Mouse (Mus musculus): ENCODE results near the gene Cmtr1.
"Not testable (repeated sequence)": the region's sequence is repeated elsewhere in the genome, so short reads cannot be mapped to it uniquely, and the experiment has no call there.

The Cmtr1 gene

GRCm38 (mm10) chr17:29704781-29705180 lies 44.4 kb downstream of the Cmtr1 start:
- peak; percentile 30 for DNase-seq (ENCODE audit: low spot score)

GRCm38 (mm10) chr17:29705881-29706280 lies 45.5 kb downstream of the Cmtr1 start:
- DNase-seq (ENCODE audit: low spot score): no peak

- DNase-seq (ENCODE audit: low spot score): no peak
Measured at GRCm38 (mm10) chr17:29706981-29707545, 46.7 kb downstream of the Cmtr1 start.

DNA sequence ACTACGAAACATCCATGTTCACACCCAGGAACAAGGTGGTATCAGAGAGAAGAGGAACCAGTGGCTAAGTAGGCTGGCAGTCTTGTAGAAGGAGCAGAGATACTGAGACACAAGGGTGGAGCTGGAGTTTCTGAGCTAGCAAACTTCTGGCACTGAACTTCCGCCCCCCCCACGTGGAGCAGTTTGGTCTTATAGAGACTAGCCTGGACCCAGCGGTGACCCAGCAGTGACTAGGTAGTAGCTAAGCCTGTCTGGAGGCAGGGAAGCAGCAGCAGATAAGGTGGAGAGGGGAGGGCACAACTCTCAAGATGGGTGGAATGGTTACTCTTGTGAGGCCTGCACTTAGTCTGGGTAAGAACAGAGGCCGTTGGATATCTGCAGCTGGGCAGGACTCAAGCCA lies 48.4 kb downstream of the Cmtr1 start:
- DNase-seq (ENCODE audit: low spot score): no peak

GRCm38 (mm10) chr17:29710562-29711044 lies 50.2 kb downstream of the Cmtr1 start:
- no peak for DNase-seq (ENCODE audit: low spot score)

GRCm38 (mm10) chr17:29711076-29711744 lies 50.8 kb downstream of the Cmtr1 start:
- no peak for DNase-seq (ENCODE audit: low spot score)

- no peak for DNase-seq (ENCODE audit: low spot score)
Measured at GRCm38 (mm10) chr17:29711745-29712431, 51.5 kb downstream of the Cmtr1 start.

GRCm38 (mm10) chr17:29712565-29712964 lies 52.2 kb downstream of the Cmtr1 start:
- no peak for DNase-seq (ENCODE audit: low spot score)

- not testable (repeated sequence) for DNase-seq (ENCODE audit: low spot score)
Measured at GRCm38 (mm10) chr17:29713734-29714133, 53.3 kb downstream of the Cmtr1 start.

DNA sequence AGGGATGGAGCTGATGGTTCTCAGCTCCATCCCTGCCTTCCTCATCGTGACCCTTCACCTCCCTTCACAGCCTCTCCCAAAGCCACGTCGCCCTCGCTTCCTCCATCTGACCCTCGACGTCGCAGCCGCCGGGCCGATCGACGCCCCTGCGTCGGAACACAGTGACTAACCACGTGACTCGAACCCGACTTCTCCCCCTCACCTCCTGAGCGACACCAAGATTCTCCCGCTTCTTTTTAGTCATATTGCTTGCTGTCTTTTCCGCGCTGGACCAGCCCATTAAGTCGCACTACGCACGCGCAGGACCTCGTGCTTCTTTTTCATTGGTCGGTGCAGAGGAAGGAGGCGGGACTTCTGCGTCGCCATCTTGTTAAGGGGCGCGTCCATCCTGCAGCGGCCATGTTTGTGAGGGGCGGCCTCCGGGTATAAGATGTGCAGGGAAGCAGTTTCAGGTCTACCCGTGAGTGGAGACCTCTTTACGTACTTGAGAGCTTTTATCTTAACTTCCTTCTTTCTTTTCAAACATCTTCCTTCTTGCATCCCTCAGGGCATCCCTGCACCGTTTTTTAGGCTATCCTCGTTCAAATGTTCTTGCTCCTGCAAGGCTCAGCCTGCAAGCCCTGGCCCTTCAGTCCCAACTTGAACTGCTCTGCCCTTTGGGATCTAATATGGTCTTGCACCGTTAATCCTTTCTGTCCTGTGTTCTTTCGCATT lies 56.5 kb downstream of the Cmtr1 start, which contains the start of gene Ccdc167:
TSS of gene Ccdc167 (minus strand) at position 313 of the 714 bp plus-strand sequence.
- peak; percentile 93 for DNase-seq (ENCODE audit: low spot score)

- DNase-seq (ENCODE audit: low spot score): no peak
Measured at GRCm38 (mm10) chr17:29718660-29719059, 58.3 kb downstream of the Cmtr1 start.

DNA sequence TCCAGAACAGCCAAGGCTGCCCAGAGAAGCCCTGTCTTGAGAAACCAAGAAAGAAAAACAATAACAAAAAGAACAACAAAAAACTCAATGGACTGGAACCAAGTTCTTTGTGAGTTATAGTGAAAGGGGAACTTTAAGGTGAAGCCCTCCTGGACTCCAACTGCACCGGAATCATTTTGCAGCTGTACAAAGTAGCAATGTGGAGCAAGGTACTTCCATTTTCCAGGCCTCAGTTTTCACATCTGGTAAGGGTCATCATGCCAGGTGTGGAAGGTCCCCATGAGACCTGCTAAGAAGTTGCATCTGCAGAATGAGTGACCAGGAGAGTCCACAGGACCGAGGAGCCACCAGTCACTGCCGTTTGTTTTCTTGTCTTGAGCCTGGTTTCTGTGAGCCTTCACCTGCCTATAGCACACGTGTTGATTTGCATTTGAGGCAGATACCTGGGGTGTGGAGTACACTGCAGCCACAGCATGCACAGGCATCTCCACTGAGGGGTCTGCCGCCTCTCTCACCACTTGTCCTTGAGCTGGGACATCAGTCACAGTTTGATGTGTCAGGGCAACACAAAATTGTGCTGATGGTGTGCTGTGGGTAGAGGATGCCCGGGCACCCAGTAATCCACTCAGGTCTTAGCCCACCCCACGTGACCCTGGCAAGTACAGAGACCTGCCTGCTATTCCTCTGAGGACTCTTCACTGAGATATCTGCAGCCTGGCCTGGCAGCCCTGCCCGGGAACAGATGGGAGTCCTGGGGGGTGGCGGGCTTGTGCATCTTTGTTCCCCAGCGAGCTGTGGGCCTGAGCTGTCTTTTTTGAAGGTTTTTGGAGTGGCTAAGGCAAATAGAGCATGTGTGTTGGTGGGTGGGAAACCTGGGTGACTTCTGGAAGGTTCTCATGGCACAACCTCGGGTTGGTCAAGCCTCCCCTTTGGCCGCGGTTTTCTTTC lies 59.5 kb downstream of the Cmtr1 start:
- no peak for DNase-seq (ENCODE audit: low spot score)

- DNase-seq (ENCODE audit: low spot score): no peak
Measured at GRCm38 (mm10) chr17:29720755-29721365, 60.5 kb downstream of the Cmtr1 start.

GRCm38 (mm10) chr17:29724610-29725009 lies 64.2 kb downstream of the Cmtr1 start:
- no peak for DNase-seq (ENCODE audit: low spot score)

DNA sequence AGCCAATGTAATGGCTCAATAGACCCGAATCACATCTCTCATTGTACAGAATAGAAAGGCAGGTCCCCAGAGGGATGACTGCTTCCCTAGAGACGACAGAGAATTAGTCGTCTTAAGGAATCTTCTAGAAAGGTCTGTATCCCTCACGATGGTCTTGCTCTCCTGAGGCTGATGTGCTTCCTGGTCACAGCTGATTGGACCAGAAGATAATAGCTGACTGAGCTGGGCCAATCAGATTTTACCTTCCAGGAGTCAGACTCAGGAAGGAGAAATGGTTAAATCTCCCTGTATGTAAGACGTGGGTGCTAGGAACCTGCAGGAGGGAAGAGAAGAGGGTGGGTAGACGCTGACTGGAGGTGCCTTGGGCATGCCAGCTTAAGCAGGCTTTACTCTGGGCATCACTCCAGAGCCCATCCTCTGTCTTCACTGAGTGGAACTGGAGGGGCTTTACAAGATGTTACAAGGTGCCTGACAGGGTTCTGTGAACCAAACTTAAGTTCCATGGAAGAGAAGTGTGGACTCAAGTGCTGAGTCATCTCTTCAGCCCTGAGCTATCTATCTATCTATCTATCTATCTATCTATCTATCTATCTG lies 64.7 kb downstream of the Cmtr1 start:
- no peak for DNase-seq (ENCODE audit: low spot score)

- DNase-seq (ENCODE audit: low spot score): no peak
Measured at GRCm38 (mm10) chr17:29728082-29728481, 67.7 kb downstream of the Cmtr1 start.

- no peak for DNase-seq (ENCODE audit: low spot score)
Measured at GRCm38 (mm10) chr17:29730510-29731265, 70.3 kb downstream of the Cmtr1 start.

- DNase-seq (ENCODE audit: low spot score): no peak
Measured at GRCm38 (mm10) chr17:29731266-29731952, 71.0 kb downstream of the Cmtr1 start.

- DNase-seq (ENCODE audit: low spot score): no peak
Measured at GRCm38 (mm10) chr17:29731953-29732325, 71.5 kb downstream of the Cmtr1 start.
